Mouse (Mus musculus) liver, postnatal 0 days (tissue): ENCODE results near the gene Tent5a.

ENCODE experiments used
- CTCF ChIP-seq: sonication (generic); IDR thresholded peaks from 2 replicates; pipeline ENCODE4 v1.5.1; 2016; ENCODE audit warnings: antibody characterized with exemption, low read depth
- EP300 ChIP-seq: IDR thresholded peaks from 2 replicates; pipeline ENCODE4 v1.6.1; 2016; ENCODE audit warnings: antibody characterized with exemption, low read depth, mild to moderate bottlenecking

DNA sequence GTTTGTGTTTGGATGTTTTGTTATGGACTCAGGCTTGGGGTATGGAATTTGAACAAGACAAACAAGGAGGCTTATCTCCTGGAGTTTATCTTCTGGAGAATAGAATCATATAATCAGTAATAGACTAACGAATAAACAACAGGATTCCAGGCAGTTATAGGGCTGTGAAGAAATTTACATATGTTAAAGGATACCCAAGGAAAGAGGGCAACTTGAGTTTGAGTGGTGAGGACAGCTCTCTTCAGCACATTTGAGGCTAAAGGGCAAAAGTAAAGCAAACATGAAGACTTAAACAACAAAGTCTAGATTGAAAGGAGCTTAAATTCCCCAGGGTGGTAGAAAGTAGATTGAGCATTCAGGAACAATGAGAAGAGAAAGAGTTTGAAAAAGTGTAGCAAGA, 44.9 kb upstream of the Tent5a start:
- TF ChIP-seq CTCF (no peak), EP300 (no peak)
